10 mouse cellular contexts compared by ENCODE assay signal in genomic region chr12:71796517-71796916, GRCm38 (mm10). TPM values are rescaled to one million over a fixed set of nuclear protein-coding genes. Genes with fewer than 3 reads are reported as not detected.
DNase-seq lines count a peak whose midpoint lies in the region; ATAC-seq and TF ChIP-seq lines count a peak whose summit lies in the region.
"Had no signal": no experiment of that assay in that cellular context is flagged by ENCODE, and none has a peak within 500 bp of the region (broad histone marks: within the 10 kb centered on the region; RNA-seq: fewer than 3 reads in every experiment).

No protein-coding gene starts in this region.

- no peak for DNase-seq in forebrain, embryonic 10.5 days (ENCODE audit: extremely low spot score, low spot score)
- DNase-seq in lung, embryonic 14.5 days = peak; percentile 40
- DNase-seq in lung, postnatal 0 days (ENCODE audit: low spot score) = no peak
- peak; percentile 79 for DNase-seq in embryonic facial prominence, embryonic 11.5 days (ENCODE audit: low spot score)
- DNase-seq in kidney, postnatal 36 days = peak; percentile 39 to 66
- DNase-seq in urinary bladder, postnatal 4 days (ENCODE audit: low spot score in 2 of 2) = no peak
- no peak for DNase-seq in layer of hippocampus, postnatal 10 days (ENCODE audit: low spot score in 2 of 2)
- DNase-seq: cerebellum, adult 11 months; gastrocnemius, postnatal 14 days had no signal

- ATAC-seq in forebrain, embryonic 12.5 days (ENCODE audit: low FRiP score) = no peak
- ATAC-seq in lung, embryonic 14.5 days (ENCODE audit: insufficient read depth) = peak; percentile 45; the same call in 1 of the 2 replicates
- no peak for ATAC-seq in lung, postnatal 0 days
- 0 out of 2 replicates have a peak, but pooled peaks have one; percentile 20 for ATAC-seq in embryonic facial prominence, embryonic 11.5 days (replicated peaks; ENCODE audit: insufficient number of reproducible peaks, low FRiP score, low TSS enrichment, low read depth)

- peak overlapping the region; percentile 63; the same call in 1 of the 2 replicates for H3K27ac ChIP-seq in forebrain, embryonic 10.5 days
- H3K27ac ChIP-seq in forebrain, embryonic 12.5 days = no peak overlapping the region
- no peak overlapping the region for H3K27ac ChIP-seq in lung, embryonic 14.5 days (ENCODE audit: low read depth)
- H3K27ac ChIP-seq in lung, postnatal 0 days (ENCODE audit: low read length) = no peak overlapping the region
- H3K27ac ChIP-seq in embryonic facial prominence, embryonic 11.5 days (replicated peaks; ENCODE audit: low read depth, low read length) = no peak overlapping the region

- H3K9ac ChIP-seq in forebrain, embryonic 12.5 days = no peak overlapping the region
- no peak overlapping the region for H3K9ac ChIP-seq in lung, embryonic 14.5 days
- no peak overlapping the region for H3K9ac ChIP-seq in lung, postnatal 0 days (replicated peaks; ENCODE audit: low read depth)
- H3K9ac ChIP-seq in embryonic facial prominence, embryonic 11.5 days (replicated peaks; ENCODE audit: low read length) = no peak overlapping the region

- peaks cover 16% of the 10 kb centered on the region for H3K4me1 ChIP-seq in forebrain, embryonic 10.5 days
- H3K4me1 ChIP-seq in forebrain, embryonic 12.5 days = peaks cover 8% of the 10 kb centered on the region
- peaks cover 11% of the 10 kb centered on the region for H3K4me1 ChIP-seq in lung, embryonic 14.5 days (ENCODE audit: insufficient read depth)
- no peaks in the 10 kb centered on the region; the same call in 1 of the 2 replicates for H3K4me1 ChIP-seq in lung, postnatal 0 days (ENCODE audit: insufficient read depth, low read depth, low read length)
- peaks cover 4% of the 10 kb centered on the region; the same call in 1 of the 2 replicates for H3K4me1 ChIP-seq in embryonic facial prominence, embryonic 11.5 days (ENCODE audit: control insufficient read depth, insufficient read depth, low read length)

- TF ChIP-seq EP300 in lung, postnatal 0 days (IDR thresholded peaks at IDR 0.05) = no peak

- peak overlapping the region; percentile 20; the same call in 1 of the 2 replicates for H3K4me3 ChIP-seq in forebrain, embryonic 10.5 days
- H3K4me3 ChIP-seq in forebrain, embryonic 12.5 days (replicated peaks) = no peak overlapping the region
- H3K4me3 ChIP-seq in lung, embryonic 14.5 days (ENCODE audit: low read depth, low read length) = no peak overlapping the region
- no peak overlapping the region for H3K4me3 ChIP-seq in lung, postnatal 0 days (ENCODE audit: low read depth, low read length)
- H3K4me3 ChIP-seq in embryonic facial prominence, embryonic 11.5 days (ENCODE audit: low read depth, low read length) = no peak overlapping the region

- H3K27me3 ChIP-seq in forebrain, embryonic 10.5 days (ENCODE audit: poor library complexity, severe bottlenecking) = no peaks in the 10 kb centered on the region
- H3K27me3 ChIP-seq in forebrain, embryonic 12.5 days = peaks cover 3% of the 10 kb centered on the region; the same call in 1 of the 2 replicates
- H3K27me3 ChIP-seq in lung, embryonic 14.5 days (ENCODE audit: insufficient read depth, low read length) = no peaks in the 10 kb centered on the region
- no peaks in the 10 kb centered on the region for H3K27me3 ChIP-seq in lung, postnatal 0 days (replicated peaks; ENCODE audit: insufficient read depth, low read length)
- H3K27me3 ChIP-seq in embryonic facial prominence, embryonic 11.5 days (ENCODE audit: control insufficient read depth, insufficient read depth, low read length) = no peaks in the 10 kb centered on the region; the same call in 1 of the 2 replicates

- H3K36me3 ChIP-seq in forebrain, embryonic 10.5 days (replicated peaks) = no peaks in the 10 kb centered on the region
- H3K36me3 ChIP-seq in forebrain, embryonic 12.5 days (replicated peaks) = no peaks in the 10 kb centered on the region
- no peaks in the 10 kb centered on the region for H3K36me3 ChIP-seq in lung, embryonic 14.5 days (ENCODE audit: insufficient read depth)
- H3K36me3 ChIP-seq in lung, postnatal 0 days (ENCODE audit: insufficient read depth, low read length) = no peaks in the 10 kb centered on the region
- H3K36me3 ChIP-seq in embryonic facial prominence, embryonic 11.5 days (replicated peaks; ENCODE audit: control insufficient read depth, insufficient read depth, low read depth, low read length) = no peaks in the 10 kb centered on the region

- no peak for TF ChIP-seq CTCF in lung, embryonic 14.5 days (IDR thresholded peaks at IDR 0.05; ENCODE audit: low read depth)
- no peak for TF ChIP-seq CTCF in lung, postnatal 0 days (IDR thresholded peaks at IDR 0.05)

- no peaks in the 10 kb centered on the region for H3K9me3 ChIP-seq in forebrain, embryonic 10.5 days
- no peaks in the 10 kb centered on the region for H3K9me3 ChIP-seq in forebrain, embryonic 12.5 days
- no peaks in the 10 kb centered on the region for H3K9me3 ChIP-seq in lung, embryonic 14.5 days (ENCODE audit: low read depth, low read length)
- no peaks in the 10 kb centered on the region for H3K9me3 ChIP-seq in lung, postnatal 0 days (ENCODE audit: low read length)
- no peaks in the 10 kb centered on the region for H3K9me3 ChIP-seq in embryonic facial prominence, embryonic 11.5 days (replicated peaks; ENCODE audit: control insufficient read depth, low read length)

- 10% methylated on average over 7 of the region's 7 CpGs for WGBS in forebrain, embryonic 10.5 days
- WGBS in forebrain, embryonic 12.5 days = 8% methylated on average over 7 of the region's 7 CpGs
- WGBS in lung, embryonic 14.5 days = 5% methylated on average over 7 of the region's 7 CpGs
- WGBS in lung, postnatal 0 days = 5% methylated on average over 7 of the region's 7 CpGs
- WGBS in embryonic facial prominence, embryonic 11.5 days = 4% methylated on average over 7 of the region's 7 CpGs

- H3K4me2 ChIP-seq in forebrain, embryonic 12.5 days = no peak overlapping the region
- H3K4me2 ChIP-seq in lung, embryonic 14.5 days = peak overlapping the region; percentile 14; the same call in 1 of the 2 replicates
- no peak overlapping the region for H3K4me2 ChIP-seq in lung, postnatal 0 days (replicated peaks; ENCODE audit: low read depth, low read length)
- H3K4me2 ChIP-seq in embryonic facial prominence, embryonic 11.5 days (ENCODE audit: low read depth, low read length) = no peak overlapping the region

RNA-seq across cellular contexts. Expression of gene Daam1, which starts 34.4 kb away (rescaled TPM):
- 7.7 and 7.9 TPM in 2 replicates for polyA plus RNA-seq in forebrain, embryonic 10.5 days (2016; fragmentation: Nextera tagmentation; extraction: Ambion mirVana)
- polyA plus RNA-seq in forebrain, embryonic 12.5 days (2016; fragmentation: Nextera tagmentation; extraction: Ambion mirVana) = 17.0 and 18.2 TPM in 2 replicates
- polyA plus RNA-seq in lung, embryonic 14.5 days (2014; fragmentation: Nextera tagmentation; extraction: Ambion mirVana) = 15.3 and 17.5 TPM in 2 replicates
- 11.0 and 12.1 TPM in 2 replicates for polyA plus RNA-seq in lung, postnatal 0 days (2015; fragmentation: Nextera tagmentation; extraction: Ambion mirVana)
- polyA plus RNA-seq in embryonic facial prominence, embryonic 11.5 days (2014; fragmentation: Nextera tagmentation; extraction: Ambion mirVana) = 16.3 and 16.4 TPM in 2 replicates
- total RNA-seq in layer of hippocampus, postnatal 10 days (2021) = 10 to 100 TPM; 89.9 to 96.7 TPM

Comparison
In these comparisons a context has a peak if more than half of its experiments do, and no peak if none do; other contexts are left out.
1. DNase-seq: peak in lung, embryonic 14.5 days (single experiment), embryonic facial prominence, embryonic 11.5 days (single experiment) and kidney, postnatal 36 days (2 of 2); none in forebrain, embryonic 10.5 days (single experiment), lung, postnatal 0 days (single experiment), urinary bladder, postnatal 4 days (0 of 2) and layer of hippocampus, postnatal 10 days (0 of 2).
2. ATAC-seq: peak in lung, embryonic 14.5 days (single experiment) and embryonic facial prominence, embryonic 11.5 days (single experiment); none in forebrain, embryonic 12.5 days (single experiment) and lung, postnatal 0 days (single experiment).